Mouse (Mus musculus) left cerebral cortex, postnatal 36 days (tissue): ENCODE measurements around the gene Slc5a11. TPM values are rescaled to one million over a fixed set of nuclear protein-coding genes. Genes with fewer than 3 reads are reported as not detected.

Experiments used
- DNase-seq, 2 experiments: peaks; one replicate each; pipeline ENCODE4 v3.0.0; 2021 to 2022; ENCODE audit warnings: low spot score in 2 of 2, mixed read lengths in 1 of 2
- intact Hi-C: fragments of 180-260 bp; cut with DNase I; formaldehyde crosslinking; loops from one replicate; pipeline ENCODE4 v1.15.1; 2025
- total RNA-seq, 2 experiments: library from RNA; stranded (reverse); gene quantifications; 2 replicates each; pipeline ENCODE4 v1.2.3; 2021

The Slc5a11 gene
- total RNA-seq, 2 experiments from 2014 or later, result 0.82 to 1.1 TPM

- intact Hi-C loops, result no loop called here
- DNase-seq, result no peak
Observed at GRCm38 (mm10) chr7:123322452-123323121, 108.0 kb downstream of the Slc5a11 start.

Other genes starting within 250 kb of the Slc5a11 start
- gene Rbbp6, start 249.1 kb upstream of the Slc5a11 start, total RNA-seq, result 10 to 100 TPM; 56.3 to 71.0 TPM
- 10 to 100 TPM; 43.5 to 59.0 TPM for gene Tnrc6a, start 90.9 kb upstream of the Slc5a11 start, total RNA-seq
- gene Lcmt1, start 155.0 kb downstream of the Slc5a11 start, total RNA-seq, result 10 to 100 TPM; 79.2 to 89.2 TPM
- gene Arhgap17, start 155.1 kb downstream of the Slc5a11 start, total RNA-seq, result 10 to 100 TPM; 11.6 to 18.0 TPM
- not detected for gene Aqp8, start 247.5 kb downstream of the Slc5a11 start, total RNA-seq